Mouse (Mus musculus): ENCODE results near the gene Gm12800.
"Not testable (repeated sequence)": the region's sequence is repeated elsewhere in the genome, so short reads cannot be mapped to it uniquely, and the experiment has no call there.

- TF ChIP-seq CTCF (IDR thresholded peaks at IDR 0.05; ENCODE audit: low read depth, low read length); POLR2A (IDR thresholded peaks at IDR 0.05; ENCODE audit: insufficient read depth, low read length): not testable (repeated sequence)
These were observed 36.9 kb upstream of the Gm12800 start for GRCm38 (mm10) chr4:101872031-101872430.

Data from ES-Bruce4 (cell line).